Mouse (Mus musculus) mouse trophoblast stem cell (cell line): Measurements from ENCODE around the gene Kif11.

Source experiments
- in situ Hi-C, 2 experiments: fragments of 300-500 bp; cut with MseI, MboI; formaldehyde crosslinking; loops; 2 replicates in 1 of 2; 3 replicates in 1 of 2; pipeline ENCODE4 v1.15.1; 2025

The Kif11 gene

DNA sequence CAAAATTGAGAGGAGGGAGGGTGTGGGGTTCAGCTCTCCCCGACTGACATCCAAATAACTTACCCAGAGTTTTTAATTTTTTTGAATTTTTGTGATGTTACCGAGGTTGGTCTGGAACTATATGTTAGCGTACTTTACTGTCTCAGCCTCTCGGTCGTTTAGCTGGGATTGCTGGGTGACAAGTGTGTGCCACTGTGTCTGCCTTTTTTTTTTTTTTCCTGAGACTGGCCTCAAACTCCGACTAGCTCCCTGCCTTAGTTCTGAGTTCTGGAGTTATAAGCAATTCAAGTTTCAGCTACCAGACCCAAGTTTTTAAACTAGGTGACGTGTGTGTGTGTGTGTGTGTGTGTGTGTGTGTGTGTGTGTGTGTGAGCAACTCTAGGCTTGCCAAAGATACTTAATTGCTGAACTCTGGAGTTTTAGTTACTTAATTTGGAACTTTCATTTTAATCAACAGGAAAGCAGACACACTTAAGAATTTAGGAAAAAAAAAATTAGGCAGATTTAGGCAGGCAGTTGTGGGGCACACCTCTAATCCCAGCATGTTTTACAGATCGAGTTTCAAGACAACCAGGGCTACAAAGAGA is 1.3 kb downstream of the Kif11 start:
- in situ Hi-C loops, result no loop called here

DNA sequence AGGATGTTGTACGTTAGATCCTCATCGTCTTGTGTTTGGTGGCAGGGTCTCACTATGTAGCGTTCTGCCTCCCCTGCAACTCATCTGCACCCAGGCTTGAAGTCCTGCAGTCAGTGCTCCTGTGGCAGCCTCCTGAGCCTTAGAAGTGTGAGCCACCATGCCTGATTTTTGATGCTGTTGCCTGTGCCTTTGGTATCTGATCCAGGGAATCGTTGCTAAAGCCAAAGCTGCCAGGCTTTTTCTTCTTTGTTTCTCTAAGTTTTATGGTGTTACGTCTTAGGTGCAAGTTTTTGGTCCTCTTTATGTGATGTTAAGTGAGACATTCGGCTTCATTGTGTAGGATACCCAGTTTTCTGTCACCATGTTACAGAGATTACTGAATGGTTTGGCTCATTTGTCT is 2.6 kb downstream of the Kif11 start:
- in situ Hi-C loops, result no loop called here

DNA sequence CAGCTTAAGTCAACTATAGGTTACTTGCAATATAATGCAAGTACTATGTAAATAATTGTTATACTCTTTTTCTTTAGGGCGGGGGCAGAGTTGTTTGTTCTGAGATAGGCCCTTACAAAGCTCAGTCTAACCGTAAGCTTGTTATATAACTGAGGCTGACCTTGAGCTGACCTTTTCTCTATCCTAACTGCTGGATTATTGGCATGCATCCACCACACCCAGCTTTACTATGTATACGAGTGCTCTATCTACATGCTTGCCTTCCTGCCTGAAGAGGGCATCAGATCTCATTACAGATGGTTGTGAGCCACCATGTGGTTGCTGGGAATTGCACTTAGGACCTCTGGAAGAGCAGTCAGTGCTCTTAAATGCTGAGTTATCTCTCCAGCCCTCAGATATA is 9.9 kb downstream of the Kif11 start:
- in situ Hi-C loops, result no loop called here

DNA sequence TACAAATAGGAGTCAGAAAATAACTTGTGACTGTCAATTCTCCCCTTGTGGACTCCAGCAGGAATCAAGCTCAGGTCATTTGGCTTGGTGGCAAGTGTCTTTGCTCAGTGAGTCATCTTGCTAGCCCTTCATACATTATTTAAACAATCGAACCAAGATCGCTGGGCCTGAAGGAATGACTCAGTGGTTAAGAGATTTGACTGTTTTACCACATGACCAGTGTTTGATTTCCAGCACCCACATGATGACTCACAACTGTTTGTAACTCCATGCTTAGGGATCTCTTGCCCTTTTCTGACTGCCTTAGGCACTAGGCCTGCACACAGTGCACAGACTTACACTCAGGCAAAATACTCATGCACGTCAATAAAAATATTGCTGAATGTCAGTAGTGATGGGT is 15.7 kb downstream of the Kif11 start:
- in situ Hi-C loops, result no loop called here

DNA sequence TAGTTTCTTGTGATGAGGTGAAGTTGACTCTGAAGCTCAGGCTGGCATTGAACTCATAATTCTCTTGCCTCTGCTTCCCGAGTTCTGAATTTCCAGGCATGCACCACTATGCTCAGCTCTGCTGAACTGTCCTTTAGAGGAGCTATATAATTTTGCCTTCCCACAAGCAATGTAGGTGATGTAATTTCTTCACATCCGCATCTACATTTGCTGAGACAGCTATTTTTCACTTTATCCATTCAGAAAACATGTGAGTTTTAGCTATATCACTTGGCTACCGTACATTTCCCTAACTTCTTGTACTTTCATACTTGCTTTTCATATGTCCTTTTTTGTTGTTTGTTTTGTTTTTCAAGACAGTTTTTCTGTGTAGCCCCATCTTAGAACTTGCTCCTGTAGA is 20.1 kb downstream of the Kif11 start:
- in situ Hi-C loops, result no loop called here

DNA sequence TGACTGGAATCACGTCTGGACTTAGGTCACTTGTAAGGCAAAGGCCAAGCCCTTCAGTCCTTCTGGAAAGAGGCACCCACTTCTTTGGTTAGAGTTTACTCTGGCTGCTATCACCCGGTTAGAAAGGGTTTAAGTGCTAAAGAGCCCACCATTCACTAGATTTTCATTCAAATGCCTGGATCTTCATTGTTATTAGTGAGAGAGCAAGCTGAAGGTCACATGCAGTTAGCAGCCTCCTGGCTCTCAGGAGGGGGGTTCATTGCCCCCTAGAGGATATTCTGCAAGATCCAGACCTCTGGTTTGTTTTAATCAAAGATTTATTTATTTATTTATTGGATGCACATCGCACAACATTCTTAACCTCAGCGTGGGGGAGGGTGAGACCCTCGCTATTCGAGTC is 24.7 kb downstream of the Kif11 start:
- in situ Hi-C loops, result no loop called here

DNA sequence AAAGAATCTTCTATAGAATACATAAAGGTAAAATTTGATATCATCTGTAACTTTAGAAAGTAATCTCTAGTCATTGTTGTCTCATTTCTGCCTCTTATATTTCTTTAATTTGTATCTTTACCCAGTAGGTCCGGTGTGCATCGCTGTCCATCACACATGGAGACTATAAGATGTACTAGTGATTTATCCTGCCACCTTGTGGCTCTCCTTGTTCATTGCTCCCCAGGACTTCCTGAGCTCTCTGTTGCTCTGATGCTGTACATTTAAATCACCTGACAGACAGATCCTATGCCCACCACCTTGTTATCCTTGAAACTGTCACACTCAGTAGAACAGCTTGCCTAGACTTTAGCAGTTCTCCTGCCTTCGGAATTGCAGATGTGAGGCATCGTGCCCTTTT is 42.1 kb downstream of the Kif11 start:
- in situ Hi-C loops, result no loop called here

DNA sequence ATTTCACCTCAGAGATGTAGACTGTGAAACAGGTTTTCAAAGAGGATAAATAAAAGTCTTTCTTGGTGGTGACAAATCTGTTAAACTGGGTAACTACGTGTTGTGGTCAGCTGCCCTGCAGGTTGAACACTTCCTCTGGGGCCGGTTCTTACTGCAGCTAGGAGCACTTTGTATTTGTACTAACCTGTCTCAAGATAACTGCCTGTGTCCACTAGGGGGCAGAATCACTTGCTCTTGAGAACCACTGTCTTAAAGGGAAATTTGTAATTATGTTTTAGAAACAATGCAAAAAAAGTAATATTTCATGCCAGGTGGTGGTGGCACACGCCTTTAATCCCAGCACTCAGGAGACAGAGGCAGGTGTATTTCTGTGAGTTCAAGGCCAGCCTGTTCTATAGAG is 43.4 kb downstream of the Kif11 start:
- in situ Hi-C loops, result no loop called here

DNA sequence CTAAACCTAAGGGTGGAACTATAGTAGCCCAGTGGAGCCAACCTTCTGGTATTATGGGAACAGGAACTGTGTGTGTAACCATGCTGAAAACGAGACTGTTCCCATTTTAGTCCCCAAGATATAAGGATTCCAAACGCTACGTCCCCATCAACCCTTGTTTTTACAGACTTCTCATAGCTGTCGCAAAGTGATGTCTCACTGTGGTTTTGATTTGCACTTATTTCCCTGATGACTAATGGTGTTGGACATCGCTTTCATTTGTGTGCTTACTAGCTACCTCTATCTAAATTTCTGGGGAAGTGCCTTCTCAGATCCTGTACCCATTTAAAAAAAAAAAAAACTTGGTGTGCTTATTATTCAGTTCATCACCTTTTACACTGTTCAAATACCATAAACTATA is 52.4 kb downstream of the Kif11 start:
- in situ Hi-C loops, result no loop called here

DNA sequence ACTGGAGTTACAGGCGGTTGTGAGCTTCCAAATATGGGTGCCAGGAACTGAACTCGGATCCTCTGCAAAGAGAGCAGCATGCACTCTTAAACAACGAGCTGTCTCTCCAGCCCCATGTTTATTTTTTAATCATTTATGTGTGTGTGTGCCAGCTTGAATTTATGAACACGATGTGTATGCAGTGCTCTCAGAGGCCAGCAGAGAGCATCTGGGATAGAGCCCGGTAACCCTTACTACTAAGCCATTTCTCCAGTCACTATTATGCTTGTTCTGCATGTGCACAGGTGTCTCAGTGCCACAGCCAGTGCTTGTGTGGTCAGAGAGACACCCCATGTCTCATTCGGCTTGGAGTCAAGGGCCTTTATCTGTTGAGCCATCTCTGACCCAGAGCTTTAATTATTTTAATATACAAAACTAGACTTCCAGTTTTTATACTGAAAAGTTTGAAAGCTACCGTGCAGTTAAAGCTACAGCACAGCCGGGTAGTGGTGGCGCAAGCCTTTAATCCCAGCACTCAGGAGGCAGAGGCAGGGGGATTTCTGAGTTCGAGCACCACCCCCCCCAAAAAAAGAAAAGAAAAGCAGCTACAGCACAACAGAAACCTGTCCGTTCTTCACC is 55.0 kb downstream of the Kif11 start:
- in situ Hi-C loops, result no loop called here

DNA sequence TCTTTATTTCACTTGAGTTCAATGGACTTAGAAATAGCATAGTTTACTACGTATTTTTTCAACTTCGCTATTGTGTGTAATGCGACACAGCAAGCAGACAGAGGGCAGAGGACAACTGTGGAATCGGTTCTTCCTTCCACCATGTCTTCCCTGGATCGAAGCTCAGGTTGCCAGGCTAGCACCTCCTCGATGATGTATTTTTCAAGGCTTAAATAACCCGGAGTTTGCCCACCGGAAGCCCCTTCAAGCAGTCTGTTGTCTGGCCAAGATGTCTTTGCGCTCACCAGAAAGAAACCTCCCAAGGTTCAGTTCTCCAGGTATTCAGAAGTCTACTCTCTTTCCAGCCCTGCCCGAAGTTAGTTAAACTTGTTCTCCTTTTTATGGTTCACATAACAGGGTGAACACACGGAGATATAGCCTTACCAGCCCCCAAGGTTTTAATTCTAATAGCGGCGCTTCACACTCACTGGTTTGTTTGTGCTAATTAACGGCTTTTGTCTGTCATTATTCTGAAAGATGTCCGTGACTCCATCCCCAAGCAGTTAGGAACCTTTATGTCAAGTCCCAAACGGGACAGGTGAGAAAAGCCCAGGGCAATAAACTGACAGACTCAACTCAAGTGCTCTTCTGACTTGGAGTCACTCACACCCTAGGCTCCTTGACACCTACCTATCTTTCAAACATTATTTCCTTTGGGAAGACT is 56.8 kb downstream of the Kif11 start:
- in situ Hi-C loops, result no loop called here

DNA sequence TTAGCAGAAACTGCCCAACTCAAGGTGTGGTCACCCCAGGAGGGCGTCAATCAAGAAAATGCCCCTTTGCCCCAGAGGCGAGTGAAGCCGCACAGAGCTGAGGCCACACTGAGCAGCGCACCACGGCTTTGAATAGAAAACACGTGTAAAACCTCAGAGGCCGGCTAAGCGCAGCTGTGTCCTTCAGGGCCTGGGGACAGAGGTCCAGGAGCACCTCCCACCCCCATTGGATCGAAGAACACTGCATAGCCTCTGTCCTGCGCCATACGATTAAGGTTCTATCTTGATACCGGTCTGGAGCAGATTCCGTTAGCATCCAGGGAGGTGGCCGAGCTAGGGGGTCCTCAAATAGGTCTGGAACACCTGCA is 57.7 kb downstream of the Kif11 start:
- in situ Hi-C loops, result no loop called here

DNA sequence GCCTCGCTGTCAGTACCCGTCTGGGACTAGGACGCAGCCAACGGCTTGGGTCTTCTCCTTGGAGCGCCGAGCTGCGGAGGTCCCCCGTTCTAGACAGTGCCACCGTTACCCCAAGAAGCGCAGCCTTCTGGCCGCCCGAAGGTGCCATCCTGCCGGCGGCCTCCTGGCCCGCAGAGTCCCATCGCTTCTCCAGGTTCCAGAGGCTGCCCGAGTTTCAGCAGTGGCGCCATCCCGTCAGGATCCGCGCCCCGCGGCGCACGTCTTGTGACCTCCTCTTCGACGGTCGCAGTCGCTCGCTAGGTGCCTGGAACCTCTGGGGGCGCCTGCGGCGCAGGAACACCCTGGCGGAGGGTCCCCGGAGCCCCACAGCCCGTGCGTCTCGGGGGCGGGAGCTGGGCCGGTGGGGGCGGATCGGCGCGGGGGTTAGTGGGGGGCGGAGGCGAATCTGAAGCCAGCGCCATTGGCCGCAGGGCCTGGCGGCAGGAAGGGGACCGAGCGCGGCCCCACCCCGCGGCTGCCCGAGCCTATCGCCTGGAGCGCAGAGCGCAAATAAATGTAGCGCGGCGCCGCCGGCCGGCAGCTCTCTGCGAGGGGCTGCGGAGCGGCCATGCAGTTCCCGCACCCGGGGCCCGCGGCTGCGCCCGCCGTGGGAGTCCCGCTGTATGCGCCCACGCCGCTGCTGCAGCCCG is 58.2 kb downstream of the Kif11 start, which contains the start of gene Hhex:
Gene Hhex, plus strand, starts transcription at position 548 of the 689 bp plus-strand sequence.
- in situ Hi-C loops, result no loop called here

DNA sequence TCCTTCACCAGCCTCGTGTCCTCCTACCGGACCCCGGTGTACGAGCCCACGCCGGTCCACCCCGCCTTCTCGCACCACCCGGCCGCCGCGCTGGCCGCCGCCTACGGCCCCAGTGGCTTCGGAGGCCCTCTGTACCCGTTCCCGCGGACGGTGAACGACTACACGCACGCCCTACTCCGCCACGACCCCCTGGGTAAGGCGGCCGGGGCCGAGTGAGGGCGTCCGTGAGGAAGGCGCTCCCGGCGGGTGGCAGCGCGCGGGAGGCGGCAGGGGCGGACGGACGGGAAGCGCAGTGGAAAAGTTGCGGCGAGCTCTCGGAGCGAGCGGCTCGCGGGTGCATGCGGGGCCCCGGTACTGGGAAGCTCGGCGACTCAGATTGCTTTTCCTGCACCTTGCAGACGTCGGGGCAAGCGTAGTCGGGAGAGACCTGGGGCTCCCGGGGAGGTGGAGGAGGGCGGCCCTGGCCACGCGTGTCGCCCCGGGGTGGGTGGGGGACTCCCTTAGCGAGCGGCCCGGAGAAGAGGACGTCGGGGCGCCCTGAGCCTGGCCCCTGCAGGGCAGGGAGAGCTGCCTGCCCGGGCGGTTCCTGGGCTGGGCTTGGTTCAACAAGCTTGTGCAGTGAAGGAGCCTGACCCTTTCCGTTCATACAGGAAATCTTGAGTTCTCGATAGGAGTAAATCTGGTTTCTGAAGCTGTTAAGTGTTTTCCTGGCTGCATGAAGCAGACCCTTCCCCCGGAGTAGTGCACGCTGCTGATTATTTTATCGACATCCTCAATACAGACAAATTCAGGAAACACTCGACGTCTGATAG is 59.0 kb downstream of the Kif11 start:
- in situ Hi-C loops, result no loop called here

DNA sequence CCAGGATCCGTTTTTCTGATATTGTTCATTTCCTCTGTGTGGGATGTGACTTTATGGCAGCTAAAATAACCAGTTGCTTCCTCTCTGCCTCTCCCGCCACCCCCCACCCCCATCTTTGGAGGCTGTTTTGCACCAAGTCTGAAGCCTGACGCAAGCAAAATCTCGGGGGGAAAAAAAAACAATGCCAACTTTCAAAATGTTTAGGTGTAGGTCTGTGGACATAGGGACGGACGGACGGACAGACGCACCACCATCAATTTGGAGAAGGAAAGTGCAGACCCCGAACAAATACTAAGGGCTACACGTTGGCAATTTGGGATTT is 59.6 kb downstream of the Kif11 start:
- in situ Hi-C loops, result no loop called here

DNA sequence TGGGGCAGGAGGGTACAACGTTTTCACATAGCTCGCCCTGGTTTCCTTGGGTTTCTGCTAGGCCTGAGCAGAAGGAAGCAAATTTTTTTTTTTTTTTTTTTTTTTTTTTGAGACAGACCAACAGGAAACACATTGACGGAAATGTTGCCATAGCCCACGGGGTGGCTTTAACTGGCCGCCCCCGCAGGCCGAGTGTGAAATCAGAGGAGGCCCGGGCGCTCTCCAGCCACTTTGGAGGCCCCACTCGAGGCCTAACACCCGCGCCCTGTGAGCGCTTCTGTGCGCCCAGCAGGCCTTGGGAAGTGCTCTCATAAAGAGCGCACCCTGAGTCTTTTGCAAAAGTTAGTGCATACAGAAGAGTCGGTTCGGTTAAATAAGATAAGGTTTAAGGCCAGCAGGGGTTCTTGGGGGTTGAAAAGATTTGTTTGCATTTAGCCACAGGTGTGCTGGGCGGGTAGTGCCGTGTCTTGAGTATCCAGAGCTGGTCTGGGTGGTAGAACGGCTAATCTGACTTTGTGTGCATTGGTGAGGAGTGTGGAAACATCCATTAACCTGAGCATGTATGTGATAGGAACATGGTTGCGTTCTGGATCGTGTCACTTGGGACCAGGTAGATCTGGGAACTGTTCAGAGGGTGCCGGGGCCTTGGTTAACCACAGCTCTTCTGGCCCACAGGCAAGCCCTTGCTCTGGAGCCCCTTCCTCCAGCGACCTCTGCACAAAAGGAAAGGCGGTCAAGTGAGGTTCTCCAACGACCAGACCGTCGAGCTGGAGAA is 60.5 kb downstream of the Kif11 start:
- in situ Hi-C loops, result no loop called here

DNA sequence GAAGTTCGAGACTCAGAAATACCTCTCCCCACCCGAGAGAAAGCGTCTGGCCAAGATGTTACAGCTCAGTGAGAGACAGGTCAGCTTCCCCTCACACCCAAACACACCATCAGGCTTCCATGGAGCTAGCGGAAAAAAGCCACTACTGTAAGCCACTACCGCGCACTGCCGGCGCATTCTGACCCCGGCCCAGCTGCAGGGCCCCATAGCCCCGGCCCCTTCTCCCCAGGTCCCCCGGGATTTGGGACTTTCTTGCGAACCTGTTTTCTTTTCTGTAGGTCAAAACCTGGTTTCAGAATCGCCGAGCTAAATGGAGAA is 61.0 kb downstream of the Kif11 start:
- in situ Hi-C loops, result no loop called here

DNA sequence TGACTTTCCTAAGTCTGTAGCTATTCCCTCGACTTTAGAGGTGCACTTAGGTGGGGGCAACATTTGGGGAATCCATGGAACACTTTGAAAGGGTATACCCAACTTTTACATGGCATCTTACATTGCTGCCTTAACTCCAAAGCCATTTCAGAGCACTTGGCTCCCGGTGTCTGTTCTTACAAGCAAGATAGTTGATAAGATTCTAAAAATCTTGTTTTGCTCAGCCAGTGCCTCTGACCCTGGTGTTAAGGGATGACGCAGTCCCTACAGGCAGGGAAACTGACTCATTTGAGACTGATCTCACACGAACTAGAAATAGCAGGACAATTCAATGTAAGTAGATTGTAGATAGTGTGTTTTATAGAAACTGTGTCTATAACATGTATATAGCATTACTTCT is 64.0 kb downstream of the Kif11 start:
- in situ Hi-C loops, result no loop called here

DNA sequence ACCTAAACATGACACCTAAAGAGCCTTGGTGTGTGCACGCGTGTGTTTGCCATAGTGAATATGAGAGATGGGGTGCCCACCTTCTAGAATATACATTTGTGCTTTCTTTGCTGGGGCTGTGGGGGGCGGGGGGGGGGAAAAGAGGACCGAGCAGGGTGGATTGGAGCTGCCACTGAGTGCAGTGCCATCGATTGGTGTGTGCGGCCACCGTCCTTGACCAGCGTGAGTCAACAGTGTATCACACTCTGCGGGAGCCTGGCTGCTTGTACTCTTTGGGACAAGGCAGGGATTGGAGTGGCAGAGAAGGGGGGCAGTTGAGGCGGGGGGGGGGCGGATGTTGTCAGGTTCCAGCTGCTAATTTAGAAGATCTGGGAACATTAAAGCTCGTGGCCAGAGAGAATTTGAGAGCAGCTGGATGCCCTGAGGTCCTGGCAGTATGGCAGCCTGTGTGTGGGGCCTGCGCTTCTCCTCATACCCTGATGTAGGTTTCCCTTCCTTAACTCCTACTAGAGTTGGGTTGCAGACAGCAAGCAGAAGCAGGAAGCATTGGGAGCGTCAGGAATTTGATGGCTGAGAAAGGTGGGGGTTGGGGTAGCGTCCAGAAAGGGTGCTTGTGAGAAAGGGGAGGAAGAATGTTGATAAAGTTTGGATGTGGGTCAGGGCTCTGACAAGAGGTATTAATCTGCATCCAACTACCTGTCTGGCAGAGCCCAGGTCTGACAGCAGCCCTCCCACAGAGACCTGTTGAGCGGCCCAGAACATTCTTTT is 64.7 kb downstream of the Kif11 start:
- in situ Hi-C loops, result no loop called here

DNA sequence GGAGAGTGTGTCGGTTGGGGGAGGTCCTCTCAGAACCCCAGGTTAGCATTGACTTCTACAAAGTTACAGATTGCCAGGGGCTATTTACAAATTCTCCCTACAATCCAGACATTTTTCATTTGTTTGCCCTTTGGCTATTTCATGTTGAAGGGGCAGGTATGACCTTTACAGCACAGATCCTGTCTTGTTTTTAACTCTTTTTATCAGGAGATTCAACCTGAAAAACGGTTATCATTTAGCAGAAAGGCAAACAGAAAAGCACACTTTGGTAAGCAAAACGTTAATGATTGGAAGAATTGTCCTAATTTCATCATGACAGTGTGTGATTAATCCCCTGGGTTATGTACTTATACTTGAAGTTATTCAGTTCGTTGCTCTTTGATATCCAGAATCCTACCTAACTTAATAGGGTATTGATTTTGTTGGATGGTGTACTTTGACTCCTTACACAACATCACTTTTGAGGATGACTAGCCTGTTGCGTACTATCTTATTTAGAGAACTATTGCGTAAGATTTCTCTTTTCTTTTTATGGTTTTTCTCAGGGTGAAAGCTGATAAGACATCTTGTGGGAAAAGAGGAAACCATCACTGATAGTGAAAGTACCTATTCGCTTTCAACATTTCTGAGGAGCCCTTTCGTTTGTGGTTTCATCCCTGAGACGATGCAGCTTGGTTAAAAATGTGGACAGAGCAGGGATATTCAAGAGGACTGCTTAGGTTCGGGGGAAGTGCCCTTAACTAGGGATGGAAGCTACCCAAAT is 66.5 kb downstream of the Kif11 start:
- in situ Hi-C loops, result no loop called here
